Mouse (Mus musculus): ENCODE data around the gene Fgfr2. TPM values are rescaled to one million over a fixed set of nuclear protein-coding genes. Genes with fewer than 3 reads are reported as not detected.
"Not testable (repeated sequence)": the region's sequence is repeated elsewhere in the genome, so short reads cannot be mapped to it uniquely, and the experiment has no call there.

Fgfr2 gene
- polyA plus RNA-seq, 1 experiment from 2014 or later, result 137 TPM

DNA sequence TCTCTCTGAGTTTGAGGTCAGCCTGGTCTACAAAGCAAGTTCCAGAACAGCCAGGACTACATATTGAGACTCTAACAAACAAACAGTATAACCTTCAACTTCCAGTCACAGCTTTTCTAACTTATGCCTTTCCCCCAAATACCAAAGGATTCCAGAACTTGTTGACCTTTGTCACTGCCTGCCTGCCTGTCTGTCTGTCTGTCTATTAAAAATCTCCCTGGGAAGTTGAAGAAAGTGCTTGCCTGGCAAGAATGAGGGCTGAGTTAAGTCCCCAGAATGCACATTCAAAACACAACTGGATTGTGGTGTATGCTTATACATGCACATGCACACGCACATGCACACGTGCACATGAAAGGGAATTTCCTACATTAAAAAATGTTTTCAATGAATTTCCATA is 2502.1 kb downstream of the Fgfr2 start:
- 0 out of 2 replicates have a peak, but pooled peaks cover 25% of the 10 kb centered on the region for H3K4me1 ChIP-seq
- H3K9me3 ChIP-seq (replicated peaks), result no peaks in the 10 kb centered on the region
- no peak overlapping the region for H3K4me3 ChIP-seq (replicated peaks)
- H3K4me2 ChIP-seq (replicated peaks), result no peak overlapping the region
- 75% methylated on average over 2 of the region's 2 CpGs for WGBS
- H3K36me3 ChIP-seq, result no peaks in the 10 kb centered on the region
- no peaks in the 10 kb centered on the region for H3K27me3 ChIP-seq
- H3K9ac ChIP-seq, result no peak overlapping the region
- ATAC-seq (ENCODE audit: insufficient number of reproducible peaks, low FRiP score, low TSS enrichment, low read depth), result no peak
- no peak overlapping the region for H3K27ac ChIP-seq (replicated peaks)

DNA sequence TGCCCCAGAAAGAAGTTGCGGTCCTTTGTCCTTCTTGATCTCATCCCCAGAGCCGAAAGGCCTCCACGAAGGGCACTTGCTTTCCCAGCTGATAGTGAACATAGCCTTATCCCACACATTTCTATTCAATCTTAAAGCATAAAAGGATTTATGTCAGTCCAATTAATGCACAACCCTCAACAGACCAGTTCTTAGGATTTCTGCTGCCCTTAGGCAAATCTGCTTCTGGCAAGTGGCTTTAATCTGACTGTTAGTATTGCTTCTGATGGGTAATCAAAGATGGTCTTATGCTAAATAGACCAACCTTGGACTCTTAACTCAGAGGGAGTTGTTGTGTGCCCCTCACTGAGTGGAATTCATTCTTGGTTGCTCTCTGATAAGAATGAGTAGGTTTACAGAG is 2505.6 kb downstream of the Fgfr2 start:
- H3K4me3 ChIP-seq (replicated peaks), result no peak overlapping the region
- no peak for ATAC-seq (ENCODE audit: insufficient number of reproducible peaks, low FRiP score, low TSS enrichment, low read depth)
- no peaks in the 10 kb centered on the region for H3K27me3 ChIP-seq
- 0 out of 2 replicates have a peak, but pooled peaks cover 7% of the 10 kb centered on the region for H3K4me1 ChIP-seq
- no peak overlapping the region for H3K27ac ChIP-seq (replicated peaks)
- H3K36me3 ChIP-seq, result no peaks in the 10 kb centered on the region
- WGBS, result 85% methylated on average over 3 of the region's 3 CpGs
- H3K4me2 ChIP-seq (replicated peaks), result no peak overlapping the region
- no peaks in the 10 kb centered on the region for H3K9me3 ChIP-seq (replicated peaks)
- H3K9ac ChIP-seq, result no peak overlapping the region

DNA sequence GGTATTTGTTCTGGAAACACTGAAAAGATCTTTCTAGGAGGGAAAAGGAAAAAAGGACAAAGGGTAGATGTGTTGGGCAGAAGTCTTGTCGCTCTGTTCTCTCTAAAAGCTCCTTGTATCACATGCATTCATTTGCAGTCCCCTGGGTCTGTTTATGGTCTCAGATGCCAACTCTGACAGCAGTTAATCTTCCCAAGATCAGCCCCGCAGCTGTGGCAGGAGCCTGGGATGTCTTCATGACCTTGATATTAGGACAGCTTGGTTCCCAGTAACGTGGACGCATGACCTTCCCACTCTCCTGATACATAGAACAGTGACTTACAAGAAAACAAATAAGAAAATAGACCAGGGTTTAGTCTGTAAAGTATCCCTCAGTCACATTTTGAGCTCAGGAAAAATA is 2509.2 kb downstream of the Fgfr2 start:
- Histone ChIP-seq H3K27me3 (no peaks in the 10 kb centered on the region), H3K4me1 (no peaks in the 10 kb centered on the region), H3K27ac (replicated peaks) (no peak overlapping the region), H3K9me3 (replicated peaks) (no peaks in the 10 kb centered on the region), H3K36me3 (no peaks in the 10 kb centered on the region), H3K4me3 (replicated peaks) (no peak overlapping the region), H3K4me2 (replicated peaks) (no peak overlapping the region), H3K9ac (no peak overlapping the region)
- 64% methylated on average over 4 of the region's 4 CpGs for WGBS
- no peak for ATAC-seq (ENCODE audit: insufficient number of reproducible peaks, low FRiP score, low TSS enrichment, low read depth)

DNA sequence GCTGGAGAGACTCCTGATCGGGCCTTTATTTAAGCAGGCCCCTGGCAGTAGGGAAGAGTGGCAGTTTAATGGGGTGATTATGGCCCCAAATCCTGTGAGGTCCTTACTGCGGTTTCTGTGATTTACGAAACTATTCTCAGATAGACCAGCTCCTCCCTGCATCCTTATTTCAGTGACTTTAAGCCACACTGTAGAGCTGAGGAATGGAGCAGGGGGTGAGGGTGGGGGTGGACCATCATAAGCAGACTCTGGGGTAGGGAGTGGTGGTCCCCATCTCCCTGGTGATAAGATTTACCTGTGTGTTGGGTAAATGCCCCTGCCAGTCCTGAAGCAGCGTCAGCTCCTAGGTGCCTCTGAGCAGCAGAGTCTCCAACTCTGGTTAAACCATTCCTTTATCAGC is 2516.2 kb downstream of the Fgfr2 start:
- Histone ChIP-seq H3K9ac (no peak overlapping the region), H3K4me1 (no peaks in the 10 kb centered on the region), H3K9me3 (replicated peaks) (no peaks in the 10 kb centered on the region), H3K36me3 (no peaks in the 10 kb centered on the region), H3K4me2 (replicated peaks) (no peak overlapping the region), H3K4me3 (replicated peaks) (no peak overlapping the region), H3K27me3 (no peaks in the 10 kb centered on the region), H3K27ac (replicated peaks) (no peak overlapping the region)
- WGBS, result 88% methylated on average over 4 of the region's 4 CpGs
- ATAC-seq (ENCODE audit: insufficient number of reproducible peaks, low FRiP score, low TSS enrichment, low read depth), result no peak

DNA sequence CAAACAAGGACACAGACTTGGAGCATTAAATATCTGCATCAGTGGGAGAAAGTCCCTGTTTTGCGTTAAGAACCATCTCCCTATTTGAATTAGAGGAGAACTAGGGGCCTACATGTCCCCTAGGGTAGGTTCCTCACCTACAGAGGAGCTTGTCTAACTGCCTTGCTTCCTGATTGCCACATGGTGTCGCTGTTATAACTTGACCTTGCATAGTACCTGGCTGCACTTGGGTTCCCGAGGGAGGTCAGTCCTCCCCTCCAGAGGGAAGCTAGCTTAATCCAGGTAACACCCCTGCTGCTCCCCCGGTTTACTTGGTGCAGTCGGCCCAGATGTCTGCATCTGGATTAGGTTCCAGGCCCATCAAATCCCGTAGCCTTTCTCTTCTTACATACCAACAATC is 2518.0 kb downstream of the Fgfr2 start:
- H3K9me3 ChIP-seq (replicated peaks), result no peaks in the 10 kb centered on the region
- H3K9ac ChIP-seq, result no peak overlapping the region
- H3K27ac ChIP-seq (replicated peaks), result no peak overlapping the region
- WGBS, result 13% methylated on average over 6 of the region's 6 CpGs
- no peaks in the 10 kb centered on the region for H3K36me3 ChIP-seq
- no peaks in the 10 kb centered on the region for H3K27me3 ChIP-seq
- H3K4me3 ChIP-seq (replicated peaks), result no peak overlapping the region
- ATAC-seq (ENCODE audit: insufficient number of reproducible peaks, low FRiP score, low TSS enrichment, low read depth), result no peak
- no peaks in the 10 kb centered on the region for H3K4me1 ChIP-seq
- H3K4me2 ChIP-seq (replicated peaks), result no peak overlapping the region

DNA sequence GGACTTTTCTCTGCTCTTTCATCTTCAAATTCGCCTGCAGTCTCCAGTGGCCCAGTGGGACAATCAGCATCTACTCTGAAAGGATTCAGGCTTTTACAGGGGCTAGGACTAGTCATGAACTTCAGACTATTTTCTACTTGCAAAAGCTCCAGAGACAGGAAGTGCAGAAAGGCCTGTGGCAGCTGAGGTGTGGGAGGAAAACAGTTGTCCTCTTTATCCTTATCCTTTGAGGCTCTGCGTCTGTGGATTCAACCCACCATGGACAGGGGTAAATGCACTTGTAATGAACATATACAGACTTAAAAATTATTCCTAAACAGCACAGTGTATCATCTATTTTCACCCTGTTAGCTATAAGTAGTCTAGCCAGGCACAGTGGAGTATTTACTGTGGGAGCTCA is 2518.8 kb downstream of the Fgfr2 start:
- ATAC-seq (ENCODE audit: insufficient number of reproducible peaks, low FRiP score, low TSS enrichment, low read depth), result no peak
- no peak overlapping the region for H3K4me3 ChIP-seq (replicated peaks)
- H3K27ac ChIP-seq (replicated peaks), result no peak overlapping the region
- H3K4me2 ChIP-seq (replicated peaks), result no peak overlapping the region
- H3K9me3 ChIP-seq (replicated peaks), result no peaks in the 10 kb centered on the region
- H3K27me3 ChIP-seq, result no peaks in the 10 kb centered on the region
- 70% methylated on average over 2 of the region's 2 CpGs for WGBS
- H3K9ac ChIP-seq, result no peak overlapping the region
- no peaks in the 10 kb centered on the region for H3K4me1 ChIP-seq
- H3K36me3 ChIP-seq, result no peaks in the 10 kb centered on the region

DNA sequence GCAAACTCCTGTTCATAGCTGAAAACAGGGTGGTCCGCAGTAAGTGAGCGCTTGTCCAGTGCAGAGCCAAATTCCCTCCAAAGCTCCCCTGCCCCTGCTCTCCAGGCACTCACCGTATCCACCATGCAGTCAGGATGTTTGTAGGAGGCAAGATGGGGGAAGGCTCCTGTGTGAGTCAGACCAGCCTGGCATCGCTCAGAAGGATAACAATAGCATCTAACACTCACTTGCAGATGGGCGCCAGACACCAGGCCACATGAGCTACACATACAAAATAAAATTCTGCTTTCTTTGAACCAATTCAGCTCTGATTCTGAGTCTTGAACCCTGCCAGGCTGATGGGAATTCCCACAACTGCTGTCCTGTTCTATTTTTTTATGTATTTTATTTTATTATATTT is 2519.6 kb downstream of the Fgfr2 start:
- Histone ChIP-seq H3K27ac (replicated peaks) (no peak overlapping the region), H3K9ac (no peak overlapping the region), H3K9me3 (replicated peaks) (no peaks in the 10 kb centered on the region), H3K4me2 (replicated peaks) (no peak overlapping the region), H3K36me3 (no peaks in the 10 kb centered on the region), H3K4me1 (no peaks in the 10 kb centered on the region), H3K4me3 (replicated peaks) (no peak overlapping the region), H3K27me3 (no peaks in the 10 kb centered on the region)
- no peak for ATAC-seq (ENCODE audit: insufficient number of reproducible peaks, low FRiP score, low TSS enrichment, low read depth)
- 80% methylated on average over 5 of the region's 5 CpGs for WGBS

GRCm38 (mm10) chr7:130602804-130603203 is 2520.3 kb downstream of the Fgfr2 start:
- H3K9me3 ChIP-seq (replicated peaks), result no peaks in the 10 kb centered on the region
- no peak overlapping the region for H3K4me3 ChIP-seq (replicated peaks)
- no peaks in the 10 kb centered on the region for H3K27me3 ChIP-seq
- H3K9ac ChIP-seq, result no peak overlapping the region
- H3K4me2 ChIP-seq (replicated peaks), result no peak overlapping the region
- H3K27ac ChIP-seq (replicated peaks), result no peak overlapping the region
- WGBS, result 83% methylated on average over 1 of the region's 1 CpGs
- no peaks in the 10 kb centered on the region for H3K4me1 ChIP-seq
- no peaks in the 10 kb centered on the region for H3K36me3 ChIP-seq
- no peak for ATAC-seq (ENCODE audit: insufficient number of reproducible peaks, low FRiP score, low TSS enrichment, low read depth)

DNA sequence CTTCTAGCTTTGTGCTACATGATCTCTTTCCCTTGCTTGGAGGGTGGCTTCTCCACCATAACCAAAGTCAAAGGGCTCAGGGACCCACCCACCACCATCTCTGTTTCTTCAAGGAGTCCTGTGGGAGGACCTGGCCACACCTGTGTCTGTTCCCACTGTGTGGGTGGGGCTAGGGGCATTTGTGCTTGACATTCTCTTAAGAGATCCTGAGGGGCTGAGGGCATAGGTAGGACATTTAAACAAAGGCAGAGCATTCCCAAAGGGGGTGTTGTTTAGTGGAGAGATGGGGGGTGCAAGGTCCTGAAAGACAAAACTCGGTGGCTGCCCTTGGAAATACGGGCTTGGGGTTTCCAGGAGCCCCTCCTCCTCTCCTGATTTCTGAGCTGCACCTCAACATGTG is 2522.6 kb downstream of the Fgfr2 start:
- H3K27me3 ChIP-seq, result no peaks in the 10 kb centered on the region
- no peak overlapping the region for H3K4me3 ChIP-seq (replicated peaks)
- ATAC-seq (ENCODE audit: insufficient number of reproducible peaks, low FRiP score, low TSS enrichment, low read depth), result no peak
- no peak overlapping the region for H3K9ac ChIP-seq
- WGBS, result 73% methylated on average over 2 of the region's 2 CpGs
- H3K4me2 ChIP-seq (replicated peaks), result no peak overlapping the region
- H3K4me1 ChIP-seq, result no peaks in the 10 kb centered on the region
- H3K9me3 ChIP-seq (replicated peaks), result no peaks in the 10 kb centered on the region
- H3K36me3 ChIP-seq, result no peaks in the 10 kb centered on the region
- H3K27ac ChIP-seq (replicated peaks), result no peak overlapping the region

DNA sequence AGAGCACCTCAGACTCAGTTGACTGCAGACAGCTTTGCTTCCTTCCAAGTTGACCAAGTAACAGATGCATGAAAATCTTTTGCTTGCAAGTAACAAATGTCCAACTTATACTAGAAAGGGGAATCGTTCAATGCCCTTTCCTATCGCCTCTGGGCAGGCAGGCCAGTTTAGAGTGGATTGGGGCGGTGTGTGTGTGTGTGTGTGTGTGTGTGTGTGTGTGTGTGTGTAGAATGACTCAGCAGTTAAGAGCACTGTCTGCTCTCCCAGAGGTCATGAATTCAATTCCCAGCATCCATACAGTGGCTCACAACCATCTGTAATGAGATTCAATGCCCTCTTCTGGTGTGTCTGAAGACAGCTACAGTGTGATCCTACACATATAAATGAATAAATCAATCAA is 2523.1 kb downstream of the Fgfr2 start:
- WGBS, result 85% methylated on average over 3 of the region's 3 CpGs
- Histone ChIP-seq H3K27ac (replicated peaks) (no peak overlapping the region), H3K27me3 (no peaks in the 10 kb centered on the region), H3K9me3 (replicated peaks) (no peaks in the 10 kb centered on the region), H3K4me3 (replicated peaks) (no peak overlapping the region), H3K36me3 (no peaks in the 10 kb centered on the region), H3K4me2 (replicated peaks) (no peak overlapping the region), H3K4me1 (no peaks in the 10 kb centered on the region), H3K9ac (no peak overlapping the region)
- ATAC-seq (ENCODE audit: insufficient number of reproducible peaks, low FRiP score, low TSS enrichment, low read depth), result no peak

GRCm38 (mm10) chr7:130597546-130597945 is 2525.6 kb downstream of the Fgfr2 start:
- Histone ChIP-seq H3K9me3 (replicated peaks) (no peaks in the 10 kb centered on the region), H3K4me1 (no peaks in the 10 kb centered on the region), H3K4me2 (replicated peaks) (no peak overlapping the region), H3K4me3 (replicated peaks) (no peak overlapping the region), H3K9ac (no peak overlapping the region), H3K36me3 (no peaks in the 10 kb centered on the region), H3K27ac (replicated peaks) (no peak overlapping the region), H3K27me3 (no peaks in the 10 kb centered on the region)
- no peak for ATAC-seq (ENCODE audit: insufficient number of reproducible peaks, low FRiP score, low TSS enrichment, low read depth)
- WGBS, result 36% methylated on average over 6 of the region's 6 CpGs

DNA sequence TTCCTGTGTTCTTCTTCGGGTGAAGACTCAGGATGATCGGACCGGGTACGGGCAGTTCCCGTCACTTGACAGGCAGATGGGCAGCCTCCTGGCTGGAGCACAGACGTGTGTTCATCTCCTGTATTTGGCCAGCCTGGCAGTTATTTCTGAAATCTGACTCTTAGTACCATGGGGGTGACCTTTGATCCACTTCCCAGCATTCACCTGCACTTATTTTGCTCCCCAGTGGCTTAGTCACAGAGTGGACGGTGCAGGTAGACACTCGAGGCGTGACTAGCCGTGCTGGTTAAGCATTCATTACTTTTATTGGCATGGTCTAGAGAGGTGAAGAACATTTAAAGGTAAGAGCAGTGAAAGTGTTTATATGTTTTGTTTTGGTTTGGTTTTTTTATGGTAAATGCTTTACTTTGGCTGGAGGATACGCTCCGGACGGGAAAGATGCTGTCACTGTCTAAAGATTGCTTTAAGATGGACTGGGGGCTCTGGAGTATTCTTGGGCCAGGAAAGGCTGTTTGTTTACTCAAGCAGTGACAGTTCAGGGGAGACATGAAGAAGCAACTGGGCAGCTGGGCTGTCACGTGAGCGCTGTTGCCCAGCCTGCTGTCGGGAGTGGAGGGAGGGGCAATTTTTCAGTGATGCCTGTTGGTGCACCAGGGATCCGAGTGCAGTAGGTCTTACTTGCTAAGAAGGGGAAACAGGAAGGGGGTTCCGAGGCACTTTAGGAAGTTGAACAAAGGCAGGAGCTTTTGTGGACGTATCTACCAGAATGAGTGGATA is 2526.9 kb downstream of the Fgfr2 start:
- 50% methylated on average over 9 of the region's 19 CpGs for WGBS
- not testable (repeated sequence) for H3K4me2 ChIP-seq (replicated peaks)

More for the DNA sequence above, 2526.9 kb downstream of the Fgfr2 start:
- H3K4me3 ChIP-seq (replicated peaks); H3K27ac ChIP-seq (replicated peaks); H3K27me3 ChIP-seq; H3K36me3 ChIP-seq; H3K4me1 ChIP-seq; H3K9me3 ChIP-seq (replicated peaks); H3K9ac ChIP-seq: not testable (repeated sequence)
- peak; percentile 22; the same call in 1 of the 2 replicates for ATAC-seq (ENCODE audit: insufficient number of reproducible peaks, low FRiP score, low TSS enrichment, low read depth)

All from embryonic facial prominence, embryonic 15.5 days (tissue).